Mouse (Mus musculus) spleen, postnatal 4 days (tissue): ENCODE results near the gene Pdpk1.

Experiments used
- DNase-seq, 2 experiments: peaks; one replicate each; pipeline ENCODE4 v3.0.0; 2022; ENCODE audit warnings: low spot score in 2 of 2

Gene Pdpk1

GRCm38 (mm10) chr17:24044482-24044881 lies 106.2 kb downstream of the Pdpk1 start:
- DNase-seq, result no peak

GRCm38 (mm10) chr17:24037844-24038243 lies 112.9 kb downstream of the Pdpk1 start, which contains the start of gene Prss27:
Gene Prss27 (plus strand): TSS chr17:24038144.
- DNase-seq, result no peak

- no peak for DNase-seq
Observed at GRCm38 (mm10) chr17:24037360-24037759, 113.4 kb downstream of the Pdpk1 start.

- no peak for DNase-seq
Observed at GRCm38 (mm10) chr17:24036954-24037353, 113.8 kb downstream of the Pdpk1 start.

- DNase-seq, result no peak
Observed at GRCm38 (mm10) chr17:24035087-24035486, 115.6 kb downstream of the Pdpk1 start.

- no peak for DNase-seq
Observed at GRCm38 (mm10) chr17:24030551-24030950, 120.2 kb downstream of the Pdpk1 start.

- DNase-seq, result no peak
Observed at GRCm38 (mm10) chr17:24029477-24029876, 121.2 kb downstream of the Pdpk1 start.
